Mouse (Mus musculus): Measurements from ENCODE around the gene Pak2. TPM values are rescaled to one million over a fixed set of nuclear protein-coding genes. Genes with fewer than 3 reads are reported as not detected.

The Pak2 gene
- polyA plus RNA-seq, 1 experiment from 2014 or later, result 41.0 TPM

DNA sequence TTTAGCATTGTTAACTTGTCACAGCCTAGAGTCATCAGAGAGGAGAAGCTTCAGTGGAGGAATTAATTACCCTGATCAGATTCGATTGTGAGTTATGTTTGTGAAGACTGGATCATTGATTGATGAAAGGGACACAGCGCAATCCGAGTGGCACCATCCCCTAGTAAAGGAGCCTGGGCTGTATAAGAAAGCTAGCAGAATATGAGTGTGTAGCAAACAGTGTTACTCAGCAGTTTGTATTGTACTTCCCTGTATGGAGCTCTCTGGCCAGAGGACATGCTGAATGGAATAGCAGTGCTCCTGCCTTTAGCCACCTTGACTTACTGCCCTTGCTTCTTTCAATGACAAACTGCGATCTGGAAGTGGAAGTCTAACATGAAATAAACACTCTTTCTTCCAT, 68.8 kb downstream of the Pak2 start:
- no peaks in the 10 kb centered on the region for H3K9me3 ChIP-seq
- H3K27me3 ChIP-seq (ENCODE audit: poor library complexity, severe bottlenecking), result no peaks in the 10 kb centered on the region
- DNase-seq (ENCODE audit: extremely low spot score, low spot score), result no peak
- H3K36me3 ChIP-seq (replicated peaks), result peaks cover 19% of the 10 kb centered on the region
- H3K27ac ChIP-seq, result no peak overlapping the region
- H3K4me1 ChIP-seq, result peaks cover 4% of the 10 kb centered on the region
- H3K4me3 ChIP-seq, result no peak overlapping the region
- 89% methylated on average over 4 of the region's 4 CpGs for WGBS

DNA sequence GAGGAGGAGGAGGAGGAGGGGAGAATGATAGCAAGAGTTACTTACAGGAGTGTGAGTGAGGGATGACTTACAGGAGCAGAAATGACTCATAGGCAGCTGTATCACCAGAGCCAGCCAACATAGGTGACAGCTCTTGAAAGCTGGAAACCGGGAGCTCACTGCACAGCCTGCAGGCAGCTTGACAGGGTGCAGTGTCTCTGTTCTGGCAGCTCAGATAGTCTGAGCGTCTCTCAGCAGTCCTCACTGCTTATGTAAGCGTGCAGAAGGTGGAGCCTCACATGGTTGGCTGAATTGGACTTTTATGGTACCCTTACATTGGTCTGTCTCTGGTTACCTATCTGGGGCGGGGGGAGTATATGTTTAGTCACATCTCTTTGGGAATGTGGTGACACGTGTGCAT, 69.2 kb downstream of the Pak2 start:
- no peak overlapping the region for H3K4me3 ChIP-seq
- H3K4me1 ChIP-seq, result peaks cover 4% of the 10 kb centered on the region
- no peaks in the 10 kb centered on the region for H3K27me3 ChIP-seq (ENCODE audit: poor library complexity, severe bottlenecking)
- no peaks in the 10 kb centered on the region for H3K9me3 ChIP-seq
- no peak for DNase-seq (ENCODE audit: extremely low spot score, low spot score)
- WGBS, result 52% methylated on average over 5 of the region's 5 CpGs
- H3K36me3 ChIP-seq (replicated peaks), result peaks cover 17% of the 10 kb centered on the region
- H3K27ac ChIP-seq, result no peak overlapping the region

DNA sequence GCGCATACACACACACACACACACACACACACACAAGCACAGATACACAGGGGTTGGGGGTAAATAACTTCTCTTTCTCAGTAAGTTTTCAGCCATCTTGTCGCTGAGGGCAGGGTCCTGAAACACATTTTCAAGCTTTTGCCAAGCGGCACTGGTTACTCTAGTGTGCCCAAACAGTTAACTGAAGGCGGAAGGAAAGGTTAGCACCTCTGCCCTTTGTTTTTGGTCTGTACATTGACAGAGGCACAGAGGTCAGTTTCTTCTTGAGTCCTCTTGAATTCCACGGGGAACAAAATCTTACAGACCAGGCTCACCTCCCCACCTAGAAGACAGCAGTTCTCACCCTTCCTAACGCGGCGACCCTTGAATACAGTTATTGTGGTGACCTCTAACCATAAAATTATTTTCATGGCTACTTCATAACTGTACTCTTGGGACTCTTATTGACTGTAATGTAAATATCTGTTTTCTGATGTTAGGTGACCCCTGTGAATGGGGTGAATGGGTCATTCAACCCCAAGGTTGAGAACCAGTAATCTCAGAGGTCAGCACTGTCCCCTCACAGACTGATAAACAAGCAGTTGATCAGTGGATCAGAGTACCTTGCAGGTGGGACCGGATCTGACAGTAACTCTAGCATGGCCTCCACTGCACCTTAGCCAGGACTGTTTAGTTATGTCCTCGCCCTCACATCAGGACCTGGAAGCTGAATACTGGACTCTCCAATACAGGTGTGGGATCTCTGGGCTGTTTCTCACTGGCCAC, 70.4 kb downstream of the Pak2 start:
- Histone ChIP-seq H3K4me1 (peaks cover 5% of the 10 kb centered on the region), H3K36me3 (replicated peaks) (peaks cover 8% of the 10 kb centered on the region), H3K27ac (no peak overlapping the region), H3K4me3 (no peak overlapping the region), H3K9me3 (no peaks in the 10 kb centered on the region), H3K27me3 (ENCODE audit: poor library complexity, severe bottlenecking) (no peaks in the 10 kb centered on the region)
- WGBS, result 78% methylated on average over 10 of the region's 10 CpGs
- no peak for DNase-seq (ENCODE audit: extremely low spot score, low spot score)

DNA sequence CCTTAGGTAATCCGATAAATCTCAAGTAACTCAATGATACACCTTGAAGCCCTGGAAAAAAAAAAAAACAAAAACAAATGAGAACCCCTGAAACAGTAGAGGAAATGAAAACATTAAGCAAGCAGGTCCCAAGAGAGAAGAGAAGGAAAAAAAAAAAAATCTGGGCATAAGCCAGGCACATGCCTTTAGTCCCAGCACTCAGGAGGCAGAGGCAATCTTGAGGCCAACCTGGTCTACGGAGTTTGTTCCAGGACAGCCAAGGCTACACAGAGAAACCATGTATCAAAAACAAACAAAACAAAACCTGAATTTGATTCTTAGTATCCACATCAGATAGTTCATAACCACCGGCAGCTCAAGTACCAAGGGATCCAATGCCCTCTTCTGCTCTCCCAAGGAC, 74.4 kb downstream of the Pak2 start:
- WGBS, result 98% methylated on average over 3 of the region's 3 CpGs
- no peak for DNase-seq (ENCODE audit: extremely low spot score, low spot score)
- Histone ChIP-seq H3K27me3 (ENCODE audit: poor library complexity, severe bottlenecking) (no peaks in the 10 kb centered on the region), H3K4me1 (peaks cover 28% of the 10 kb centered on the region), H3K27ac (no peak overlapping the region), H3K4me3 (no peak overlapping the region), H3K36me3 (replicated peaks) (peaks cover 17% of the 10 kb centered on the region; the same call in 1 of the 2 replicates), H3K9me3 (no peaks in the 10 kb centered on the region)

DNA sequence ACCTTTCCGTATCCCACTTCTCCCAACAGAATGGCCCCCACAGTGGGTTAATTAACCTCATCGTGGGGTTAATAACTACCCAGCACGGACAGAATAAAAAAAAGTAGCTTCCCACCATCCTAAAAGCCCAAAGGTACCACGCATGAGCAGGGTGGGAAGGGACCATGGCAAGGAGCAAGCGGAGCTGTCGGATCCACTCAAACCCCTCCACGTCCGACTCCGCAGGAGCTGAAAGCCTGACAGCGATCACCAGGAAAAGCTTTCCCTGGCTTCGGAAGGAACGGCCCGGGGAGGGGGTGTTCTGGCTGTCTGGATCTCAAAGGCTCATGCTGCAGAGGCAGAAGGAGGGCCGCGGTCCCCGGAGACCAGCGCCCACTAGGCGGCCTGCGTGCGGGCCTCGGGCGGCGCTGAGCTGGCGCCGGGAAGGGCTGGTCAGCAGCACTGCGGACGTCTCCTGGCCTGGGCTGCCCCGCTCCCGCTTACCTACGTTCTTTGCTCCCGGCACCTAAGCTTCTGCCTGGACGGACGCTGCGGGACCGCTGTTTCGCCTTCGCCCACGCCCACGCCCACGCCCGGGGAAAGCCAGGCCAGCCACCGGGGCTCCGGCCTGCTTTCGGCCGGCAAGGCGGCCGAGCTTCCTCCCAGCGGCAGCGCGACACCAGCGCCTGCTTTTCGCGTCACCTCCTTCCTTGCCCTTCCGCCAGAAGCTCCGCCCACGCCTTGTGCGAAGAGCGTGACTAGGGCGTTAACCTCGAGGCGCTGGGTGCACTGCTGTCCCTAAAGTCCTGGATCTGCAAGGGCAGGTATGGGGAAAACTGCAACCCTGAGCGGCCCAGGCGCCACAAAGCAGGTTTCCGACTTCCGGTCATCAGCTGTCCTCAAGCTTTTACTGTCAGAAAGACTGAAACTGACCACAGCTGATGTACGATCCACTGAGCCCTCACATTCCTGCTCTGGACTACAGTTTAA, 76.3 kb downstream of the Pak2 start, which contains the start of gene Senp5:
Senp5 (minus strand) TSS at position 779 of the 969 bp plus-strand sequence.
- H3K4me3 ChIP-seq, result peak within 1 kb of the TSS; percentile 88
- H3K27ac ChIP-seq, result peak within 1 kb of the TSS; percentile 85
- H3K36me3 ChIP-seq (replicated peaks), result peaks cover 31% of the 10 kb centered on the region
- 2% methylated on average over 66 of the region's 66 CpGs for WGBS
- H3K4me1 ChIP-seq, result peaks cover 24% of the 10 kb centered on the region
- no peaks in the 10 kb centered on the region for H3K9me3 ChIP-seq
- no peaks in the 10 kb centered on the region for H3K27me3 ChIP-seq (ENCODE audit: poor library complexity, severe bottlenecking)
- DNase-seq (ENCODE audit: extremely low spot score, low spot score), result peak; percentile 84

DNA sequence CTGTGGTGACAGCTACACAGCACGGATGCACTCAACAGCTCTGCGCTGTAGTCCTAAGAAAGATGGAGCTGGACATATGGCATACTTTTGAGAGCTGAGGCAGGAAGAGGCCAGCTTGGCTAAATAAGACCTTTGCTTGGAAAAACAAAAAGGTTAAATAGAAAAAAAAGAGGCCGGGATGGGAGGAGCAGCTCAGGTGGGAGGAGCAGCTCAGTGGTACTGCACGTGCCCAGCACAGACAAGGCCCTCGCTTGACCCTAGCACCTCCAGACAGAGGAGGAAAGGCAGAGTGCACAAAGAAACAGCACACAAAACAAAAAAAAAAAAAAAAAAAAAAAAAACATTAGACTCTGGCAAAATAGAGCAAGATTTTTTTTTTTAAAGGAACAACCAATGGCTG, 82.8 kb downstream of the Pak2 start:
- 88% methylated on average over 5 of the region's 5 CpGs for WGBS
- no peaks in the 10 kb centered on the region for H3K27me3 ChIP-seq (ENCODE audit: poor library complexity, severe bottlenecking)
- peaks cover 3% of the 10 kb centered on the region for H3K4me1 ChIP-seq
- H3K9me3 ChIP-seq, result no peaks in the 10 kb centered on the region
- peaks cover 78% of the 10 kb centered on the region for H3K36me3 ChIP-seq (replicated peaks)
- H3K4me3 ChIP-seq, result no peak overlapping the region
- DNase-seq (ENCODE audit: extremely low spot score, low spot score), result no peak
- H3K27ac ChIP-seq, result no peak overlapping the region

DNA sequence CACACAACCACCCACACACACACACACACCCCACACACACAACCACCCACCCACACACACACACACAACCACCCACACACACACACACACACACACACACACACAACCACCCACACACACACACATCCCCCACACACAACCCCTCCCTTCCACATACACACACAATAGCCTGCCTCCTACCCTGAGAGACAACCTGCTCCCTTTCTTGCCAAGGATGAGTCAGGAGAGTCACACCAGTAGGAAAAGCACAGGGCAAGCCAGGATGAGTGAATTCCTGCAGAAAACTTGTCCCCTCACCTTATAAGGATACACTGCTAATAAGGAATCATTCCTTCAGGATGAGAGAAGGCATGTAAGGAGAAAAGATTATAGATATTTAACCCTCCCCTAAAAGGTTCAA, 85.2 kb downstream of the Pak2 start:
- Histone ChIP-seq H3K4me3 (no peak overlapping the region), H3K27ac (no peak overlapping the region), H3K27me3 (ENCODE audit: poor library complexity, severe bottlenecking) (no peaks in the 10 kb centered on the region), H3K4me1 (no peaks in the 10 kb centered on the region), H3K36me3 (replicated peaks) (peaks cover 72% of the 10 kb centered on the region), H3K9me3 (no peaks in the 10 kb centered on the region)
- DNase-seq (ENCODE audit: extremely low spot score, low spot score), result no peak

DNA sequence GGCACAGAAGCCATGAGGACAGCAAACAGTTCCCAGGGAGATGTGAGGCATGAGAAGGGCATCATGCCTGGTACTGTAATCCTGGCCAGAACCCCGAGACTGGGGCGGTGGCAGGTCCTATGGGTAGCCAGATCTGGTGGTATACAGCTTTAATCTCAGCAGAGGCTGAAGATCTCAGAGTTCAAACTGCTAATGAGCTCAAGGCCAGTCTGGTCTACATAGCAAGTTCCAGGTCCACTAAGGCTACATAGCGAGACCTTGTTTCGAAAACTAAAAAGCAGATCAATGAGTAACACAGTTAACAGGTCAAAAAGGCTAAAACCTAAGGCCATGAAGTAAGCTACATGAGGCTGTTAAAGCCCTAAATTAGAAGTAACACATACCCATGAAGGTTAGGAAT, 85.9 kb downstream of the Pak2 start:
- WGBS, result 95% methylated on average over 4 of the region's 4 CpGs
- H3K9me3 ChIP-seq, result no peaks in the 10 kb centered on the region

DNA sequence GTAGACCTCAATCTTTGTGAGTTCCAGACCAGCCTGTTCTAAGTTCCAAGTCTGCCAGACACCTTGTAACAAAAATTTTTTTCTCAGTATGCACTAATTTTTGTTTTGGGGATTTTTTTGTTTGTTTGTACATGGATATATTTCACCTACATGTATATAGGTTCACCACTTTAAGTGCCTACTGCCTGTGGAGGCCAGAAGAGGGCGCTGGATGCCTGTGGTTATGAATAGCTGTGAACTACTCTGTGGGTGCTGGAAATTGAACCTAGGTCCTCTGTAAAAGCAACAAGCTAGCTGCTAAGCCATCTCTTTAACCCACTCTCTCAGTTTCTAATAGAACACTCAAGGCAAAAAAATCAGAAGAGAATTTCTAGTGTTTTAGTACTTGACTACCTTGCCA, 87.1 kb downstream of the Pak2 start:
- H3K4me1 ChIP-seq, result no peaks in the 10 kb centered on the region
- 29% methylated on average over 1 of the region's 1 CpGs for WGBS
- no peak overlapping the region for H3K4me3 ChIP-seq
- no peaks in the 10 kb centered on the region for H3K27me3 ChIP-seq (ENCODE audit: poor library complexity, severe bottlenecking)
- no peak overlapping the region for H3K27ac ChIP-seq
- peaks cover 79% of the 10 kb centered on the region for H3K36me3 ChIP-seq (replicated peaks)
- no peak for DNase-seq (ENCODE audit: extremely low spot score, low spot score)
- H3K9me3 ChIP-seq, result no peaks in the 10 kb centered on the region

More for the DNA sequence above, 85.9 kb downstream of the Pak2 start:
- no peak for DNase-seq (ENCODE audit: extremely low spot score, low spot score)
- Histone ChIP-seq H3K36me3 (replicated peaks) (peaks cover 75% of the 10 kb centered on the region), H3K4me1 (no peaks in the 10 kb centered on the region), H3K27me3 (ENCODE audit: poor library complexity, severe bottlenecking) (no peaks in the 10 kb centered on the region), H3K4me3 (no peak overlapping the region), H3K27ac (no peak overlapping the region)

DNA sequence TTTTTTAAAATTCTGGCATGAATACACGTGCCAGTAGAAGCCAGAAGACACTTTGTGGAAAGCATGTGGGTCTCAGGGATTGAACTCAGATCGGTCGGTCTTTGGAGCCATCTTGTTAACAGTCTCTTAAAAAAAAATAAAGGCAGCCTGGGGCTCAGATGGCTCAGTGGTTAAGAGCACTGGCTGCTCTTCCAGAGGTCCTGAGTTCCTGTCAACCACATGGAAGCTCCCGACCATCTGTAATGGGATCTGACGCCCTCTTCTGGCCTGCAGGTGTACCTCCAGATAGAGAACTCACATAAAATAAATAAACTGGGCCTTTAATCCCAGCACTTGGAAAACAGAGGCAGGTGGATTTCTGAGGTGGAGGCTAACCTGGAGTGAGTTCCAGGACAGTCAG, 98.2 kb downstream of the Pak2 start:
- H3K36me3 ChIP-seq (replicated peaks), result peaks cover 81% of the 10 kb centered on the region
- DNase-seq (ENCODE audit: extremely low spot score, low spot score), result no peak

DNA sequence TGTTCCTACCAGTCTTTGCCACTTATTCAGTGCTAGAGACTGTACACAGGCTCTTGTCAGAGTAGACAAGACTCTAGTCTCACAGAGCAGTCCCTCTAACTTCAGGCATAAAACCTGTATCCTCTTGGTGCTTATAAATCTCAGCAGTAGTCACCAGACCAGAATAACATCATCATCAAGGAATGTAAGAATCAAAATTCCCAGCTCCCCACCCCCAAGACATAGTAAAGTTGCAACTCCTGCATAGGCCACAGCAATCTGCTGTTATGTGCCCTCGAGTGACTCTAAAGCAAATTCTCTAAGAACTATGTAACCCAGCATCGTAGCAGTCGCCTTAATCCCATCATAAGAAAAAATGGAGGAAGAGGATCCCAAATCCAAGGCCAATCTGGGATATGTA, 99.6 kb downstream of the Pak2 start:
- no peaks in the 10 kb centered on the region for H3K4me1 ChIP-seq
- 90% methylated on average over 3 of the region's 3 CpGs for WGBS

More for the DNA sequence above, 98.2 kb downstream of the Pak2 start:
- Histone ChIP-seq H3K9me3 (no peaks in the 10 kb centered on the region), H3K4me1 (no peaks in the 10 kb centered on the region), H3K4me3 (no peak overlapping the region), H3K27ac (no peak overlapping the region), H3K27me3 (ENCODE audit: poor library complexity, severe bottlenecking) (no peaks in the 10 kb centered on the region)
- WGBS, result 75% methylated on average over 5 of the region's 5 CpGs

DNA sequence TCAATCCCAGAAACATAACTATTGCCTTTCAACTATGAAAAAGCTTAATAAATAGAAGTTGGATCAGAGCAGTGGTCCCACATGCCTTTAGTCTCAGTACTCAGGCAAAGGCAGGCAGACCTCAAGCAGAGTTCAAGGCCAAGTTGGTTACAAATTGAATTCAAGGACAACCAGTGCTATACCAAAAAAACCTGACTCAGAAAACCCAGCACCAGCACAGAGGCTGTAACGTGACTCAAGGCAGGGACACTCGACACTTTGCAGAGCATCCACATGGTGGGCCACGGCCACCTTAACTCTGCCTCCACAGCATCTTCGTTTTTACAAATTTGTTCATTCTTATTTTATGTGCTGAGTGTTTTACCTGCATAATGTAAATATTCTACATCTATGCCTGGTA, 103.9 kb downstream of the Pak2 start:
- 97% methylated on average over 4 of the region's 4 CpGs for WGBS
- no peaks in the 10 kb centered on the region for H3K9me3 ChIP-seq

More for the DNA sequence above, 99.6 kb downstream of the Pak2 start:
- Histone ChIP-seq H3K36me3 (replicated peaks) (peaks cover 82% of the 10 kb centered on the region), H3K27ac (no peak overlapping the region), H3K9me3 (no peaks in the 10 kb centered on the region), H3K27me3 (ENCODE audit: poor library complexity, severe bottlenecking) (no peaks in the 10 kb centered on the region), H3K4me3 (no peak overlapping the region)
- DNase-seq (ENCODE audit: extremely low spot score, low spot score), result no peak

More for the DNA sequence above, 103.9 kb downstream of the Pak2 start:
- H3K36me3 ChIP-seq (replicated peaks), result peaks cover 88% of the 10 kb centered on the region
- no peak overlapping the region for H3K27ac ChIP-seq
- no peaks in the 10 kb centered on the region for H3K27me3 ChIP-seq (ENCODE audit: poor library complexity, severe bottlenecking)
- H3K4me3 ChIP-seq, result no peak overlapping the region
- DNase-seq (ENCODE audit: extremely low spot score, low spot score), result no peak
- H3K4me1 ChIP-seq, result no peaks in the 10 kb centered on the region
